ENCODE assay signal across 8 mouse cellular contexts in genomic region chr8:79680965-79681364, GRCm38 (mm10). TPM values are rescaled to one million over a fixed set of nuclear protein-coding genes. Genes with fewer than 3 reads are reported as not detected.
A peak's percentile ranks its signal among the peaks of the same experiment; 100 is the strongest.
DNase-seq lines count a peak whose midpoint lies in the region; ATAC-seq lines count a peak whose summit lies in the region.

No protein-coding gene starts in this region.

- peaks cover 28% of the 10 kb centered on the region for H3K36me3 ChIP-seq in kidney, embryonic 16.5 days (ENCODE audit: insufficient read depth, low read length)
- H3K36me3 ChIP-seq in embryonic facial prominence, embryonic 15.5 days: peaks cover 37% of the 10 kb centered on the region
- H3K36me3 ChIP-seq in limb, embryonic 10.5 days: peaks cover 67% of the 10 kb centered on the region
- peaks cover 35% of the 10 kb centered on the region for H3K36me3 ChIP-seq in neural tube, embryonic 15.5 days

- H3K4me3 ChIP-seq in kidney, embryonic 16.5 days (ENCODE audit: low read length): peak overlapping the region; percentile 49
- peak overlapping the region; percentile 48 for H3K4me3 ChIP-seq in embryonic facial prominence, embryonic 15.5 days (replicated peaks)
- peak overlapping the region; percentile 44 for H3K4me3 ChIP-seq in limb, embryonic 10.5 days
- H3K4me3 ChIP-seq in neural tube, embryonic 15.5 days (replicated peaks): peak overlapping the region; percentile 30

- H3K4me1 ChIP-seq in kidney, embryonic 16.5 days (ENCODE audit: insufficient read depth, low read length): 0 out of 2 replicates have a peak, but pooled peaks cover 5% of the 10 kb centered on the region
- 0 out of 2 replicates have a peak, but pooled peaks cover 2% of the 10 kb centered on the region for H3K4me1 ChIP-seq in embryonic facial prominence, embryonic 15.5 days
- H3K4me1 ChIP-seq in limb, embryonic 10.5 days: peaks cover 11% of the 10 kb centered on the region
- H3K4me1 ChIP-seq in neural tube, embryonic 15.5 days: 0 out of 2 replicates have a peak, but pooled peaks cover 7% of the 10 kb centered on the region

- peak overlapping the region; percentile 70 for H3K4me2 ChIP-seq in kidney, embryonic 16.5 days (replicated peaks; ENCODE audit: low read depth, low read length)
- H3K4me2 ChIP-seq in embryonic facial prominence, embryonic 15.5 days (replicated peaks): peak overlapping the region; percentile 61
- peak overlapping the region; percentile 59 for H3K4me2 ChIP-seq in neural tube, embryonic 15.5 days

- peak; percentile 76; the same call in 1 of the 2 replicates for ATAC-seq in kidney, embryonic 16.5 days (ENCODE audit: low FRiP score, low TSS enrichment)
- ATAC-seq in embryonic facial prominence, embryonic 15.5 days (ENCODE audit: insufficient number of reproducible peaks, low FRiP score, low TSS enrichment, low read depth): no peak
- 0 out of 2 replicates have a peak, but pooled peaks have one; percentile 69 for ATAC-seq in neural tube, embryonic 15.5 days (ENCODE audit: low FRiP score)
- ATAC-seq in granulocyte monocyte progenitor cell, adult 5-6 weeks (replicated peaks; ENCODE audit: poor library complexity, severe bottlenecking): no peak
- no peak for ATAC-seq in megakaryocyte progenitor cell, adult 5-6 weeks (replicated peaks; ENCODE audit: poor library complexity)

- no peak overlapping the region for H3K27ac ChIP-seq in kidney, embryonic 16.5 days (ENCODE audit: low read length)
- H3K27ac ChIP-seq in embryonic facial prominence, embryonic 15.5 days (replicated peaks): no peak overlapping the region
- H3K27ac ChIP-seq in limb, embryonic 10.5 days: no peak overlapping the region
- H3K27ac ChIP-seq in neural tube, embryonic 15.5 days (replicated peaks): no peak overlapping the region

- H3K9me3 ChIP-seq in kidney, embryonic 16.5 days (ENCODE audit: low read length): no peaks in the 10 kb centered on the region
- H3K9me3 ChIP-seq in embryonic facial prominence, embryonic 15.5 days (replicated peaks): no peaks in the 10 kb centered on the region
- H3K9me3 ChIP-seq in limb, embryonic 10.5 days (replicated peaks): no peaks in the 10 kb centered on the region
- H3K9me3 ChIP-seq in neural tube, embryonic 15.5 days (replicated peaks): no peaks in the 10 kb centered on the region

- no peak for DNase-seq in kidney, postnatal 14 days
- DNase-seq in limb, embryonic 10.5 days (ENCODE audit: low spot score): no peak
- no peak for DNase-seq in testis, postnatal 14 days (ENCODE audit: low spot score)

- H3K9ac ChIP-seq in kidney, embryonic 16.5 days (replicated peaks; ENCODE audit: low read length): peak overlapping the region; percentile 57
- peak overlapping the region; percentile 35; the same call in 1 of the 2 replicates for H3K9ac ChIP-seq in embryonic facial prominence, embryonic 15.5 days
- no peak overlapping the region for H3K9ac ChIP-seq in neural tube, embryonic 15.5 days (replicated peaks)

- no peaks in the 10 kb centered on the region for H3K27me3 ChIP-seq in kidney, embryonic 16.5 days (ENCODE audit: insufficient read depth, low read length)
- H3K27me3 ChIP-seq in embryonic facial prominence, embryonic 15.5 days: no peaks in the 10 kb centered on the region
- no peaks in the 10 kb centered on the region for H3K27me3 ChIP-seq in limb, embryonic 10.5 days (ENCODE audit: low read depth, poor library complexity, severe bottlenecking)
- H3K27me3 ChIP-seq in neural tube, embryonic 15.5 days (replicated peaks): no peaks in the 10 kb centered on the region

- 31% methylated on average over 2 of the region's 2 CpGs for WGBS in kidney, embryonic 16.5 days
- 39% methylated on average over 2 of the region's 2 CpGs for WGBS in embryonic facial prominence, embryonic 15.5 days
- 45% methylated on average over 2 of the region's 2 CpGs for WGBS in limb, embryonic 10.5 days
- 30% methylated on average over 2 of the region's 2 CpGs for WGBS in neural tube, embryonic 15.5 days

RNA-seq across cellular contexts. Expression of gene Abce1, which starts 30.6 kb away (rescaled TPM):
- 105 and 106 TPM in 2 replicates for polyA plus RNA-seq in kidney, embryonic 16.5 days (2015; fragmentation: Nextera tagmentation; extraction: Ambion mirVana)
- polyA plus RNA-seq in embryonic facial prominence, embryonic 15.5 days (2015; fragmentation: Nextera tagmentation; extraction: Ambion mirVana): 82.0 and 87.7 TPM in 2 replicates
- polyA plus RNA-seq in limb, embryonic 10.5 days (2016; fragmentation: Nextera tagmentation; extraction: Ambion mirVana): 136 and 143 TPM in 2 replicates
- polyA plus RNA-seq in neural tube, embryonic 15.5 days (2015; fragmentation: Nextera tagmentation; extraction: Ambion mirVana): 80.6 and 89.9 TPM in 2 replicates
- 163 and 166 TPM in 2 replicates for total RNA-seq in granulocyte monocyte progenitor cell, adult 5-6 weeks (2014; fragmentation: Nextera tagmentation)
- total RNA-seq in granulocyte monocyte progenitor cell, adult 5-6 weeks (2017): 208 and 248 TPM in 2 replicates
- 228 and 231 TPM in 2 replicates for total RNA-seq in megakaryocyte progenitor cell, adult 5-6 weeks (2015)
- 233 and 244 TPM in 2 replicates for total RNA-seq in megakaryocyte progenitor cell, adult 5-6 weeks (2017)

RNA-seq across cellular contexts. Expression of gene Anapc10, which starts 30.7 kb away (rescaled TPM):
- polyA plus RNA-seq in kidney, embryonic 16.5 days (2015; fragmentation: Nextera tagmentation; extraction: Ambion mirVana): 33.4 and 33.6 TPM in 2 replicates
- polyA plus RNA-seq in embryonic facial prominence, embryonic 15.5 days (2015; fragmentation: Nextera tagmentation; extraction: Ambion mirVana): 35.9 and 36.1 TPM in 2 replicates
- 38.3 and 42.5 TPM in 2 replicates for polyA plus RNA-seq in limb, embryonic 10.5 days (2016; fragmentation: Nextera tagmentation; extraction: Ambion mirVana)
- 35.7 and 37.5 TPM in 2 replicates for polyA plus RNA-seq in neural tube, embryonic 15.5 days (2015; fragmentation: Nextera tagmentation; extraction: Ambion mirVana)
- total RNA-seq in granulocyte monocyte progenitor cell, adult 5-6 weeks (2014; fragmentation: Nextera tagmentation): 16.7 and 18.7 TPM in 2 replicates
- 13.5 and 15.8 TPM in 2 replicates for total RNA-seq in granulocyte monocyte progenitor cell, adult 5-6 weeks (2017)
- total RNA-seq in megakaryocyte progenitor cell, adult 5-6 weeks (2015): 27.1 and 29.3 TPM in 2 replicates
- total RNA-seq in megakaryocyte progenitor cell, adult 5-6 weeks (2017): 8.7 and 11.8 TPM in 2 replicates

RNA-seq across cellular contexts. Expression of gene Otud4, which starts 41.5 kb away (rescaled TPM):
- polyA plus RNA-seq in kidney, embryonic 16.5 days (2015; fragmentation: Nextera tagmentation; extraction: Ambion mirVana): 14.1 and 15.7 TPM in 2 replicates
- polyA plus RNA-seq in embryonic facial prominence, embryonic 15.5 days (2015; fragmentation: Nextera tagmentation; extraction: Ambion mirVana): 12.3 and 13.2 TPM in 2 replicates
- 15.4 and 16.6 TPM in 2 replicates for polyA plus RNA-seq in limb, embryonic 10.5 days (2016; fragmentation: Nextera tagmentation; extraction: Ambion mirVana)
- 9.3 and 10.3 TPM in 2 replicates for polyA plus RNA-seq in neural tube, embryonic 15.5 days (2015; fragmentation: Nextera tagmentation; extraction: Ambion mirVana)
- total RNA-seq in granulocyte monocyte progenitor cell, adult 5-6 weeks (2014; fragmentation: Nextera tagmentation): 77.1 and 77.9 TPM in 2 replicates
- total RNA-seq in granulocyte monocyte progenitor cell, adult 5-6 weeks (2017): 70.8 and 81.2 TPM in 2 replicates
- total RNA-seq in megakaryocyte progenitor cell, adult 5-6 weeks (2015): 54.4 and 64.4 TPM in 2 replicates
- 57.8 and 85.7 TPM in 2 replicates for total RNA-seq in megakaryocyte progenitor cell, adult 5-6 weeks (2017)

Comparison
In these comparisons a context has a peak if more than half of its experiments do, and no peak if none do; other contexts are left out.
1. ATAC-seq: peak in kidney, embryonic 16.5 days (single experiment) and neural tube, embryonic 15.5 days (single experiment); none in embryonic facial prominence, embryonic 15.5 days (single experiment), granulocyte monocyte progenitor cell, adult 5-6 weeks (single experiment) and megakaryocyte progenitor cell, adult 5-6 weeks (single experiment).
2. Peak in every context shown above with its lines, with median percentiles within 50 percentile points of each other: H3K4me2 ChIP-seq and H3K4me3 ChIP-seq.